Mouse (Mus musculus) heart, postnatal 0 days (tissue): ENCODE results near the gene Commd2.

Experiments
- CTCF ChIP-seq: IDR thresholded peaks from 2 replicates; pipeline ENCODE4 v1.5.1; 2016; ENCODE audit warnings: antibody characterized with exemption, control low read depth, low read depth
- EP300 ChIP-seq: IDR thresholded peaks from 2 replicates; pipeline ENCODE4 v1.6.1; 2016; ENCODE audit warnings: antibody characterized with exemption, low read depth

DNA sequence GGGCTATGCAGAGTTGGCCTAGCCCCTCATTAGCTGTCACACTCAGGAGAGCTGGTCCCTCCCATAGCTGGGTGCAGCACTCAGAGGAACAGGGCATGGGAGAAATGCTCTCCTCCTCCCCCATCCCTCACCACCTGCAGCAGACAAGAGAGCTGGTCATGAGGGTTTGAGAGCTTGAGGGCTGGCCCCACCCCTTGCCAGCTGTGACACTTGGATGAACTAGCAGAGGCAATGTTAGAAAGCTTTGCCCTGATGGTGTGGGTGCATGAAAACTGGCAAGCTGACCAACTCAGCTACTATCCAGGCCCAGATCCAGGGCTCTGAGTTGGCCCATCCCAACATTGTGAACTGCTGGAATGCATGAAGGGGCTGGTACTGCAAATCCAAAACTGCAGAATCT is 26.3 kb upstream of the Commd2 start:
- TF ChIP-seq EP300, result no peak
- no peak for TF ChIP-seq CTCF
